Mouse (Mus musculus): ENCODE data around the gene Zfp61. TPM values are rescaled to one million over a fixed set of nuclear protein-coding genes. Genes with fewer than 3 reads are reported as not detected.

The Zfp61 gene
- polyA plus RNA-seq, 1 experiment: 4.7 TPM

GRCm38 (mm10) chr7:24318942-24319341, 17.9 kb upstream of the Zfp61 start:
- WGBS: 18% methylated on average over 6 of the region's 6 CpGs
- H3K36me3 ChIP-seq (ENCODE audit: control insufficient read depth, insufficient read depth, low read length): no peaks in the 10 kb centered on the region
- no peak overlapping the region for H3K4me3 ChIP-seq (ENCODE audit: extremely low read depth, insufficient read depth, insufficient read length)
- H3K27ac ChIP-seq (ENCODE audit: insufficient read depth, low read length): peak overlapping the region; percentile 6; the same call in 1 of the 2 replicates
- no peak for DNase-seq (ENCODE audit: low read depth in 1 of 2, low spot score in 2 of 2)
- H3K27me3 ChIP-seq (ENCODE audit: control insufficient read depth, insufficient read depth, low read length): no peaks in the 10 kb centered on the region
- H3K4me1 ChIP-seq (ENCODE audit: control insufficient read depth, insufficient read depth, insufficient read length): peaks cover 10% of the 10 kb centered on the region; the same call in 1 of the 2 replicates
- TF ChIP-seq CTCF (IDR thresholded peaks at IDR 0.05; ENCODE audit: extremely low read depth, insufficient read depth, insufficient read length, insufficient replicate concordance): no peak

- Histone ChIP-seq H3K27ac (ENCODE audit: insufficient read depth, low read length) (peak within 1 kb of the TSS; percentile 78), H3K27me3 (ENCODE audit: control insufficient read depth, insufficient read depth, low read length) (no peaks in the 10 kb centered on the region), H3K36me3 (ENCODE audit: control insufficient read depth, insufficient read depth, low read length) (peaks cover 4% of the 10 kb centered on the region), H3K4me1 (ENCODE audit: control insufficient read depth, insufficient read depth, insufficient read length) (peaks cover 10% of the 10 kb centered on the region; the same call in 1 of the 2 replicates), H3K4me3 (ENCODE audit: extremely low read depth, insufficient read depth, insufficient read length) (peak within 1 kb of the TSS; percentile 73)
- DNase-seq (ENCODE audit: low read depth in 1 of 2, low spot score in 2 of 2): peak; percentile 77 to 95
- TF ChIP-seq POLR2A (IDR thresholded peaks at IDR 0.05; ENCODE audit: low read depth, low read length) (peak; percentile 42), CTCF (IDR thresholded peaks at IDR 0.05; ENCODE audit: extremely low read depth, insufficient read depth, insufficient read length, insufficient replicate concordance) (no peak)
- under 1% methylated on average over 33 of the region's 33 CpGs for WGBS
Observed at GRCm38 (mm10) chr7:24316567-24317092, 15.6 kb upstream of the Zfp61 start, which contains the start of gene Zfp94. Gene Zfp94 (minus strand): TSS chr7:24316666.

GRCm38 (mm10) chr7:24315726-24316566, 14.9 kb upstream of the Zfp61 start:
- peak overlapping the region; percentile 73 for H3K4me3 ChIP-seq (ENCODE audit: extremely low read depth, insufficient read depth, insufficient read length)
- no peak for DNase-seq (ENCODE audit: low read depth in 1 of 2, low spot score in 2 of 2)
- H3K27ac ChIP-seq (ENCODE audit: insufficient read depth, low read length): peak overlapping the region; percentile 53

GRCm38 (mm10) chr7:24299823-24300481, 1.1 kb downstream of the Zfp61 start:
- 0 out of 2 replicates have a peak, but pooled peaks cover 4% of the 10 kb centered on the region for H3K4me1 ChIP-seq (ENCODE audit: control insufficient read depth, insufficient read depth, insufficient read length)
- no peaks in the 10 kb centered on the region for H3K27me3 ChIP-seq (ENCODE audit: control insufficient read depth, insufficient read depth, low read length)
- WGBS: 2% methylated on average over 18 of the region's 18 CpGs
- H3K4me3 ChIP-seq (ENCODE audit: extremely low read depth, insufficient read depth, insufficient read length): peak overlapping the region; percentile 19; the same call in 1 of the 2 replicates
- no peak for DNase-seq (ENCODE audit: low read depth in 1 of 2, low spot score in 2 of 2)
- H3K27ac ChIP-seq (ENCODE audit: insufficient read depth, low read length): no peak overlapping the region
- peaks cover 7% of the 10 kb centered on the region for H3K36me3 ChIP-seq (ENCODE audit: control insufficient read depth, insufficient read depth, low read length)
- TF ChIP-seq CTCF (IDR thresholded peaks at IDR 0.05; ENCODE audit: extremely low read depth, insufficient read depth, insufficient read length, insufficient replicate concordance) (no peak), POLR2A (IDR thresholded peaks at IDR 0.05; ENCODE audit: low read depth, low read length) (no peak)

More at GRCm38 (mm10) chr7:24315726-24316566, 14.9 kb upstream of the Zfp61 start:
- peaks cover 10% of the 10 kb centered on the region; the same call in 1 of the 2 replicates for H3K4me1 ChIP-seq (ENCODE audit: control insufficient read depth, insufficient read depth, insufficient read length)
- TF ChIP-seq POLR2A (IDR thresholded peaks at IDR 0.05; ENCODE audit: low read depth, low read length) (no peak), CTCF (IDR thresholded peaks at IDR 0.05; ENCODE audit: extremely low read depth, insufficient read depth, insufficient read length, insufficient replicate concordance) (no peak)
- H3K36me3 ChIP-seq (ENCODE audit: control insufficient read depth, insufficient read depth, low read length): peaks cover 7% of the 10 kb centered on the region
- WGBS: 32% methylated on average over 29 of the region's 29 CpGs
- H3K27me3 ChIP-seq (ENCODE audit: control insufficient read depth, insufficient read depth, low read length): no peaks in the 10 kb centered on the region

- H3K36me3 ChIP-seq (ENCODE audit: control insufficient read depth, insufficient read depth, low read length): peaks cover 10% of the 10 kb centered on the region
- peak; percentile 54 to 63 for DNase-seq (ENCODE audit: low read depth in 1 of 2, low spot score in 2 of 2)
- peak overlapping the region; percentile 80 for H3K4me3 ChIP-seq (ENCODE audit: extremely low read depth, insufficient read depth, insufficient read length)
- TF ChIP-seq CTCF (IDR thresholded peaks at IDR 0.05; ENCODE audit: extremely low read depth, insufficient read depth, insufficient read length, insufficient replicate concordance) (peak; percentile 28; the same call in 1 of the 2 replicates), POLR2A (IDR thresholded peaks at IDR 0.05; ENCODE audit: low read depth, low read length) (no peak)
- H3K4me1 ChIP-seq (ENCODE audit: control insufficient read depth, insufficient read depth, insufficient read length): 0 out of 2 replicates have a peak, but pooled peaks cover 4% of the 10 kb centered on the region
- no peak overlapping the region for H3K27ac ChIP-seq (ENCODE audit: insufficient read depth, low read length)
- H3K27me3 ChIP-seq (ENCODE audit: control insufficient read depth, insufficient read depth, low read length): no peaks in the 10 kb centered on the region
- under 1% methylated on average over 46 of the region's 47 CpGs for WGBS
Observed at GRCm38 (mm10) chr7:24298973-24299708, 1.9 kb downstream of the Zfp61 start.

GRCm38 (mm10) chr7:24298635-24298972, 2.4 kb downstream of the Zfp61 start:
- Histone ChIP-seq H3K36me3 (ENCODE audit: control insufficient read depth, insufficient read depth, low read length) (peaks cover 13% of the 10 kb centered on the region), H3K4me1 (ENCODE audit: control insufficient read depth, insufficient read depth, insufficient read length) (0 out of 2 replicates have a peak, but pooled peaks cover 4% of the 10 kb centered on the region), H3K27me3 (ENCODE audit: control insufficient read depth, insufficient read depth, low read length) (no peaks in the 10 kb centered on the region), H3K27ac (ENCODE audit: insufficient read depth, low read length) (no peak overlapping the region), H3K4me3 (ENCODE audit: extremely low read depth, insufficient read depth, insufficient read length) (peak overlapping the region; percentile 80)
- DNase-seq (ENCODE audit: low read depth in 1 of 2, low spot score in 2 of 2): no peak
- WGBS: 5% methylated on average over 12 of the region's 12 CpGs
- no peak for TF ChIP-seq CTCF (IDR thresholded peaks at IDR 0.05; ENCODE audit: extremely low read depth, insufficient read depth, insufficient read length, insufficient replicate concordance)

Data from spleen, adult 2 months (tissue).